Mouse (Mus musculus) stomach, postnatal 0 days (tissue): Measurements from ENCODE around the gene Icosl.

ENCODE experiments used
- CTCF ChIP-seq: IDR thresholded peaks from 2 replicates; pipeline ENCODE4 v1.5.1; 2016; ENCODE audit warnings: antibody characterized with exemption, low read depth, mild to moderate bottlenecking, moderate library complexity
- EP300 ChIP-seq: optimal IDR thresholded peaks from 2 replicates; pipeline ENCODE3; 2016; ENCODE audit warnings: antibody characterized with exemption

GRCm38 (mm10) chr10:78048061-78048730 is 20.9 kb upstream of the Icosl start:
- TF ChIP-seq EP300: no peak
- TF ChIP-seq CTCF: no peak
